Mouse (Mus musculus) limb, embryonic 11.5 days (tissue): ENCODE data around the gene Angptl4. TPM values are rescaled to one million over a fixed set of nuclear protein-coding genes. Genes with fewer than 3 reads are reported as not detected.
A peak's percentile ranks its signal among the peaks of the same experiment; 100 is the strongest.

Source experiments
- ATAC-seq: fragments of 200-750 bp; cut with Nextera tagmentation; 2 replicates; pipeline ENCODE4 v1.8.0; 2017; ENCODE audit warnings: low read depth; ENCODE audit not compliant: insufficient number of reproducible peaks, low FRiP score, low TSS enrichment
- DNase-seq: peaks from one replicate; pipeline ENCODE4 v3.0.0-alpha.2; 2015; ENCODE audit warnings: low spot score
- H3K27ac ChIP-seq: fragments of 300-500 bp; sonication (generic); replicated peaks from 2 replicates; pipeline ENCODE4 v1.5.1; 2014; ENCODE audit warnings: low read depth, mild to moderate bottlenecking, low read length
- H3K27me3 ChIP-seq: fragments of 300-500 bp; sonication (generic); 2 replicates; pipeline ENCODE4 v1.6.1; 2014; ENCODE audit warnings: mild to moderate bottlenecking, low read length, mixed read lengths; ENCODE audit not compliant: control insufficient read depth, insufficient read depth
- H3K36me3 ChIP-seq: fragments of 300-500 bp; sonication (generic); 2 replicates; pipeline ENCODE4 v1.6.1; 2014; ENCODE audit warnings: mild to moderate bottlenecking, low read length, moderate library complexity, mixed read lengths; ENCODE audit not compliant: control insufficient read depth, insufficient read depth
- H3K4me1 ChIP-seq: fragments of 300-500 bp; sonication (generic); 2 replicates; pipeline ENCODE4 v1.6.1; 2014; ENCODE audit warnings: low read length, mixed read lengths; ENCODE audit not compliant: control insufficient read depth, insufficient read depth
- H3K4me2 ChIP-seq: fragments of 300-500 bp; sonication (generic); 2 replicates; pipeline ENCODE4 v1.6.1; 2014; ENCODE audit warnings: low read depth, mild to moderate bottlenecking, moderate library complexity; ENCODE audit not compliant: severe bottlenecking
- H3K4me3 ChIP-seq: fragments of 300-500 bp; sonication (generic); 2 replicates; pipeline ENCODE4 v1.5.1; 2014; ENCODE audit warnings: low read depth, low read length
- H3K9ac ChIP-seq: fragments of 300-500 bp; sonication (generic); 2 replicates; pipeline ENCODE4 v1.6.1; 2014; ENCODE audit warnings: mild to moderate bottlenecking, low read length
- H3K9me3 ChIP-seq: fragments of 300-500 bp; sonication (generic); 2 replicates; pipeline ENCODE4 v1.6.1; 2016; ENCODE audit warnings: low read length; ENCODE audit not compliant: control insufficient read depth
- WGBS: fragments of 180-500 bp; shearing (Covaris S2); extraction: QIAGEN DNeasy Blood & Tissue Kit; methylation state at CpG from one replicate; pipeline ENCODE4 v1.1.7; 2014; 5-methylcytosine and 5-hydroxymethylcytosine counted together
- polyA plus RNA-seq: library from polyadenylated mRNA; unstranded; fragments of >200 nt; fragmentation: Nextera tagmentation; extraction: Ambion mirVana; gene quantifications from 2 replicates; pipeline ENCODE4 v1.2.1, GENCODE M21; 2014

The Angptl4 gene
- polyA plus RNA-seq, 1 experiment from 2014 or later, result 43.6 TPM

DNA sequence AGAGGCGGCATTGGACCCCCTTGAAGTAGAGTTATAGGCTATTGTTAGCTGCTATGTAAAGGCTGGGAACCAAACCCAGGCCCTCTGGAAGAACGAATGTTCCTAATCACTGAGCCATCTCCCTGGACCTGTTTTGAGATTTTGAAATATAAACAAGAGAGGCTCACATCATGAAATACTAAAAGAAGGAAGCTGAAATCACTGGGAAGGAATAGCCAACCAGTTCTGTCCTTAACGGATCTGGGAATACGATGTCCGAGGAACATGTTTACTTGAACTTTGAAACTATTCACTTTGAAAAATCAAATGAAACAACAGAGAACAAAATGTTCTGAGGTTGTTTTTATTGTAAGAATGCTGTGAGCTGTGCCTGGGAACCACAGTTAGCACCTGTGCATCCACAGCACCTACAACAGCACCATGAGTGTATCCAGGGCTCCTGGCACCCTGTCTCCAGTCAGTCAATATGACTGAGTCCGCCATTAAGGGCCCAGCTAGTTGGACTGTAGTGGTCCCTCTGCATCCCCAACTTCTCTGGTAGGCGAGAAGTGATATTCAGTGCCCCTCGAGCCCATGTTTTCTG lies 7.0 kb downstream of the Angptl4 start:
- no peak overlapping the region for H3K4me3 ChIP-seq
- H3K27ac ChIP-seq, result no peak overlapping the region
- no peak overlapping the region for H3K9ac ChIP-seq
- peaks cover 14% of the 10 kb centered on the region; the same call in 1 of the 2 replicates for H3K36me3 ChIP-seq
- H3K9me3 ChIP-seq, result no peaks in the 10 kb centered on the region
- H3K4me1 ChIP-seq, result peaks cover 10% of the 10 kb centered on the region
- ATAC-seq (no peak), DNase-seq (no peak)
- no peak overlapping the region for H3K4me2 ChIP-seq
- 92% methylated on average over 8 of the region's 8 CpGs for WGBS
- no peaks in the 10 kb centered on the region for H3K27me3 ChIP-seq

DNA sequence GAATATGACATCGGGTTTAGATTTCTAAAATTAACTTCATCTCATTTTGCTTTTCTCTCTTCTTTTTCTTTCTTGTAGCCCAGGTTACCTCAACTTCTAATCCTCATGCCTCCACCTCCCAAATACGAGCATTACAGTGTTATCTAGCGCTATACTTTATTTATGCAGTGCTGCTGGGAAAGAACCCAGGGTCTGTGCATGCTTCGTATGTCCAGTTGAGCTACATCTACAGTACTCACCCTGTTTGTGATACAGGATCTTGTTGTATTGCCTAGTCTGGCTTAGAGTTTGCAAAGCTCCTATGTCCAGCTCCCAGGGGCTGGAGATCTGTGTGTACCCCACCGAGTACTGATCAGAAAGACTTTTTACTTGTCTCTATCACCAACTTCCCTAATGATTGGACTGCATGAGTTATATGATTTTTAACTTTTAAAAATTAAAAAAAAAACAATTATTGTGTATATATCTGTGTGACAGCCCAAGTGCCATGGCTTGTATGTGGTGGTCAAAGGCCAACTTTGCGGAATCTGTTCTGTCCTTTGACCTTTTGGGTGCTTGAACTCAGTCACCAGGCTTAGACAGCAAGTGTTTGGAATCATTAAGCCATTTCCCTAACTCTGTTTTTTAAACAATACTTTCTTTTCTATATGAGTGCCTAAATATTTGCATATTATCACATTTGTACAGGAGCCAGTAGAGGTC lies 7.6 kb downstream of the Angptl4 start:
- no peak overlapping the region for H3K9ac ChIP-seq
- no peak overlapping the region for H3K4me2 ChIP-seq
- DNase-seq (no peak), ATAC-seq (no peak)
- 92% methylated on average over 6 of the region's 6 CpGs for WGBS
- H3K27me3 ChIP-seq, result no peaks in the 10 kb centered on the region
- no peak overlapping the region for H3K27ac ChIP-seq
- H3K36me3 ChIP-seq, result peaks cover 14% of the 10 kb centered on the region; the same call in 1 of the 2 replicates
- no peaks in the 10 kb centered on the region for H3K9me3 ChIP-seq
- no peak overlapping the region for H3K4me3 ChIP-seq
- peaks cover 10% of the 10 kb centered on the region for H3K4me1 ChIP-seq

DNA sequence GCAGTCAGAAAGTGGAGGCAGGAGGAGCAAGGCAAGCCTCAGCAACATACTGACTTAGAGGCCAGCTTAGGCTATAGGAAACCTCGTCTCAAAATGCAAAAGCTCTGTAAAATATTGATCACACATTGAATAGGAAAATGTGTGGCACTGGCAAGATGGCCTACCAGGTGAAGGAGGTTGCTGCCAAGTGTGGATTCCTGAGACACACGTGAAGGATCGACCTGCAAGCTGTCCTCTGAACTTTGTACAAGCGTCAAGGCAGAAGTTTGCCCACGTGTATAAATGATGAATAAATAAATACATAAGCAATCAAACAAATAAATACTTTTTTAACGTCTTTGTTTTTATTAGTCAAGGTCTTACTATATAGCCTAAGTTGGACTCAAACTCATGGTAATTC lies 8.2 kb downstream of the Angptl4 start:
- H3K4me2 ChIP-seq, result no peak overlapping the region
- 82% methylated on average over 6 of the region's 6 CpGs for WGBS
- DNase-seq, result no peak
- H3K9ac ChIP-seq, result no peak overlapping the region
- H3K4me3 ChIP-seq, result no peak overlapping the region
- no peaks in the 10 kb centered on the region for H3K27me3 ChIP-seq
- no peak for ATAC-seq
- no peaks in the 10 kb centered on the region for H3K9me3 ChIP-seq
- H3K27ac ChIP-seq, result no peak overlapping the region
- H3K4me1 ChIP-seq, result peaks cover 4% of the 10 kb centered on the region
- peaks cover 14% of the 10 kb centered on the region; the same call in 1 of the 2 replicates for H3K36me3 ChIP-seq

DNA sequence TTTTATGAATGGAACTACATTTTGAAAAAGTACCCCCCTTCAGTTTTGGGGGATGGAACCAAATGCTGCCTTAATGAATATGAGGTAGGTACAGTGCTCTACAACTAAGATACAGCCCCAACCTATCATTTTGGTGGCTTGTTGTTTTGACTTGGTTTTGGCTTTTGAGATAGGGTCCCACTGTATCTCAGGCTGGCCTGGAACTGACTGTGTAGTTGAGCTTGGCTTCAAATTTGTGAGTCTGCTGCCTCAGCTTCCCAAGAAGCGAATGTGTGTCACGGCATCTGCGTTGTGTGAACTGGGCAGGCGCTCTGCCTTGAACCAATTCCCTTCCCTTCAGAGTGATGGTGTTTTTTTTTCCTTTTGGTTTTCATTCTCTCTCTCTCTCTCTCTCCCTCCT lies 10.0 kb downstream of the Angptl4 start:
- no peak overlapping the region for H3K4me2 ChIP-seq
- no peaks in the 10 kb centered on the region for H3K27me3 ChIP-seq
- no peaks in the 10 kb centered on the region for H3K4me1 ChIP-seq
- no peak for ATAC-seq
- no peak for DNase-seq
- WGBS, result 92% methylated on average over 4 of the region's 4 CpGs
- no peak overlapping the region for H3K27ac ChIP-seq
- H3K9me3 ChIP-seq, result no peaks in the 10 kb centered on the region
- H3K36me3 ChIP-seq, result peaks cover 7% of the 10 kb centered on the region; the same call in 1 of the 2 replicates
- no peak overlapping the region for H3K9ac ChIP-seq
- H3K4me3 ChIP-seq, result no peak overlapping the region

DNA sequence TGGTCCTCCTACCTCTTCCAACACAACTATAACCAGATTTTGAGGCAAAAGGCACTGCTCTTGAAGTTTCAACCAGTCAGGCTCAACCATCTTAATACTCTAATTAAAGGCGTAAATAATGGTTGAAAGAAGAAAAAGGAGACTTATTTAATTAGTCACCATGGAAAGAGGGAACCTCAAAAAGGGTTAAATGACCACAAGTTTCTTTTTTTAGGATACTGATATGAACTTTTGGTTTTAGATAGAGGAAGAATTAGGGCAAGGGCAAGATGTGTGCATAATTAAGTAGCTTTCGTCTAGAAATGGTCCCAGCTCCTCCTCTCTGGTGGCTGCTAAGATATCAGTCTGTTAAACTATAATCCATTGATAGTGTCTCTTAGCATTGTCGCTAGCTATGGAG lies 15.2 kb downstream of the Angptl4 start:
- ATAC-seq (no peak), DNase-seq (no peak)
- H3K4me2 ChIP-seq, result no peak overlapping the region
- H3K9ac ChIP-seq, result no peak overlapping the region
- H3K36me3 ChIP-seq, result no peaks in the 10 kb centered on the region
- WGBS, result 73% methylated on average over 3 of the region's 3 CpGs
- H3K9me3 ChIP-seq, result no peaks in the 10 kb centered on the region
- no peak overlapping the region for H3K27ac ChIP-seq
- H3K27me3 ChIP-seq, result no peaks in the 10 kb centered on the region
- no peaks in the 10 kb centered on the region for H3K4me1 ChIP-seq
- H3K4me3 ChIP-seq, result no peak overlapping the region

DNA sequence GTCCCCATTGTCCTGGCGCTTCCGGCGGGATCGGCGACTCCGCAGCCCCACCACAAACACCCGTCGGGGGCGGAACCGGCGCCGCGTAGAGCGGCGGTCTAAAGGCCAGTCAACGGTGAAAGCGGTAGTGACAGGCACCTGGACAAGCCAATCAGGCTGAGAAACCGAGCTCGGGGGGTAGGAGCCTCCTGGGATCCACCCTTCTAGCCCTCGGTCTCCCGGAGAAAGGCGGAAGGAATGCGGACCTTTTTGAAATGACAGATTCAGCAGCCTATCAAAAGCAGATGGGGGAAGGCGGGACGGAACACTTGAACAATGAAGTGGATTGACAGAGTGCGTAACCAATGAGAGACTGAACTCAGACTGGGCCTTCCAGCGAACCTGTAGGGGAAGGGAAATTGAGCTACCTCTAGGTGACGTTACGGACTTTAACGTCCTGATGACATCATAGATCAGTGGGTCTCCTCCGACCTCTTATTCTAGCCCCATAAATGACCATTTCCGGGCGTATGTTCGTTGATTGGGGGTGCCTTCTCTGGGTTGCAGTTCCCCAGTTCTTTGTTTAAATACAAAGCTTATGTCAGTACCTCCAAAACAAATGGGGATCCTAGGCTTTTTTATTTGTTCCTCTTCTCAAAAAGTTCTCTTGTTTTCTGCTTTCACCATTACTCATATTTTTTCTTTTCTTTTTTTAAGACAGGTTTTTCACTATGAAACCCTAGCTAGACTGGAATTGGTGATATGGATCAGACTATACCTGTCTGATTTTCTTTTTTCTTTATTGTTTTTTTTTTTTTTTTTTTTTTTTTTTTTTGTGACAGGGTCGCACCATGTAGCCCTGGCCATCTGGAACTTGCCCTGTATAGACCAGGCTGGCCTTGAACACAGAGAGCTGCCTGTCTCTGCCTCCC lies 21.1 kb downstream of the Angptl4 start, which contains the start of gene Rab11b:
Gene Rab11b, minus strand, starts transcription at position 276 of the 911 bp plus-strand sequence.
- peak within 1 kb of the TSS; percentile 80 for H3K4me3 ChIP-seq
- ATAC-seq, result peak; percentile 99
- peak within 1 kb of the TSS; percentile 57 for H3K4me2 ChIP-seq
- H3K9me3 ChIP-seq, result no peaks in the 10 kb centered on the region
- no peaks in the 10 kb centered on the region for H3K27me3 ChIP-seq
- peak within 1 kb of the TSS; percentile 99 for H3K9ac ChIP-seq
- no peaks in the 10 kb centered on the region for H3K36me3 ChIP-seq
- H3K4me1 ChIP-seq, result peaks cover 13% of the 10 kb centered on the region
- peak within 1 kb of the TSS; percentile 99 for H3K27ac ChIP-seq
- peak; percentile 99 for DNase-seq
- 3% methylated on average over 35 of the region's 35 CpGs for WGBS

DNA sequence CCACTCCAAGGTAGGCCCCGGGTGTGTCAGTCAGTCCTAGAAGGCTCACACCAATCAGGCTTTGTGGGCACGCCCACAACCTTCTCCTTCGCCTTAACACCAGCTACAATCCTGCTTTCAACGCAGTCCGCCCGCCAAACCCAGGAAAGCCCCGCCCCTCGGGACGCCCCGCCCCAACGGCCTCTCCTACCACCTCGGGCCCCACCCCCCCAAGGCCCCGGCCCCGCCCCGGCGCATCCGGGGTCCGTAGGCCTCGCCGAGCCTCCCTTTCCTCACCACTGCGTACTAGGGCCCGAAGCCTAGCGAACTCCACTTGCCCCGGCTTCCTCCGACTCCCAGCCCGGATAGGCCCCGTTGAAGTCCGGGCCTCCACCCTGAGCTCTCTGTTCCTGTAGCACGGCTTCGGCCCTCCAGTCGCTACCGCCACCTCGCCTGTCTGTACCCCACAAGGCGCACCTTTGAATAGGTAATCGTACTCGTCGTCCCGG lies 21.8 kb downstream of the Angptl4 start:
- Histone ChIP-seq H3K27me3 (no peaks in the 10 kb centered on the region), H3K27ac (peak overlapping the region; percentile 99), H3K4me1 (peaks cover 13% of the 10 kb centered on the region), H3K36me3 (no peaks in the 10 kb centered on the region), H3K9ac (peak overlapping the region; percentile 99), H3K4me2 (peak overlapping the region; percentile 57), H3K4me3 (peak overlapping the region; percentile 80), H3K9me3 (no peaks in the 10 kb centered on the region)
- peak; percentile 86 for ATAC-seq
- WGBS, result 0% methylated on average over 34 of the region's 38 CpGs
- DNase-seq, result peak; percentile 96

DNA sequence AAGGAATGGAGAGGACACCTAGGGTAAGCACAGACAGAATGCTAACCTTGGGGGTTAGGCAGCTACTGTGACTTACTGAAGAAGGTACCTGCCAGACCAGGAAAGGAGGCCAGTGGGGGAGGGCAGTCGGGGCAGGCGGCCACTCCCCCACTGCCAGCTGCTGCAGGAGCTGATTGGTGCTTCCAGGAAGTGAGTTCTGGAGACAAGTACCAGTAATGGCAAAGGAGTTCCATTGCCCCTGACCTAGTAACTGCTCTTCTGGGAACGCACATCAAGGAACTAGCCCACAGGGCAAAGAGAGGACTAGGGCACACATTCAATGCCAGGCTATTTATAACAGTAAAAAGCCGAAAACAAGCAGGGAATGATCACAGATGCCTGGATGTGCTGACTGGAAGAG lies 24.4 kb downstream of the Angptl4 start:
- DNase-seq (no peak), ATAC-seq (no peak)
- Histone ChIP-seq H3K36me3 (no peaks in the 10 kb centered on the region), H3K9ac (peak overlapping the region; percentile 30), H3K27me3 (no peaks in the 10 kb centered on the region), H3K4me2 (no peak overlapping the region), H3K27ac (no peak overlapping the region), H3K4me1 (peaks cover 13% of the 10 kb centered on the region), H3K9me3 (no peaks in the 10 kb centered on the region), H3K4me3 (no peak overlapping the region)
- 68% methylated on average over 4 of the region's 4 CpGs for WGBS
